Mouse (Mus musculus) lung, adult 2 months (tissue): ENCODE data around the gene Sgta.

ENCODE experiments used
- CTCF ChIP-seq: fragments of 200-500 bp; IDR thresholded peaks from 2 replicates; pipeline ENCODE4 v1.5.1; 2011; ENCODE audit warnings: mild to moderate bottlenecking, low read length, control low read depth; ENCODE audit not compliant: insufficient read depth
- POLR2A ChIP-seq: fragments of 200-500 bp; IDR thresholded peaks from 2 replicates; pipeline ENCODE4 v1.6.1; 2011; ENCODE audit warnings: low read depth, mild to moderate bottlenecking, control low read depth, low read length, borderline replicate concordance; ENCODE audit errors: extremely low read depth

DNA sequence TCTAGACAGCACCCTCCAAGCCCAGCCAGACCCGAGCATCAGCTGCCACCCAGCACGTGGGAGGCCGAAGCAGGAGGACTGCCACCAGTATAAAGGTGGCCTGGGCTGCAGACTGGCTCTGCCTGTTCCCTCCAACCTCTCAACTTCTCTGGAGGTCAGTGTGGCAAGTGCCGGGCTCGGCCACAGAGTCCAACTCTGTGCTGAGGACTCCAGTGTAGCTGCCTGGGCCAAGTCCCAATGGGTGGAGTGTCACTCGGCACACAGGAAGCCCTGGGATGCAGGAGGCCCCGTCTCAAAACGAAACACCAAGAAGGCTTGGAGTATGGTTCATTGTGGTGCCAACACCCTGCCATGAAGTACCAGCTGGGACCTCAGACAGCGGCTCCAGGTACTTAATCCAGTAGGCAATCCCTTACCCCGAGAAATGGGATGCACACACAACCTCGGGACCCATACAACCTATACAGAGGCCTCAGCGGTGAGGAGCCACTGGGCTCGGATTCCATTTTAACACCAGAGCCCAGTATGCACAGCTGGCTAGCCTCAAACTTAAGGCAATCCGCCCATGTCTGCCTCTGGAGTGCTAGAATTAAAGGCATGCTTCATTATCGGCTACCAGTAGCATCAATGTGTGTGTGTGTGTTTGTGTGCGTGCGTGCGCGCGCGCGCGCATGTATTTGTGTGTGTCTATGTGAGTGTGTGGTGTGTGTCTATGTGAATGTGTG, 2.4 kb downstream of the Sgta start:
- TF ChIP-seq POLR2A (no peak), CTCF (no peak)
